Mouse (Mus musculus): Measurements from ENCODE around the gene Pih1h3b. TPM values are rescaled to one million over a fixed set of nuclear protein-coding genes. Genes with fewer than 3 reads are reported as not detected.

Gene Pih1h3b
- not detected for polyA plus RNA-seq (2015; fragmentation: Illumina TruSeq; extraction: RNeasy Lipid Tissue Mini Kit (QIAGEN cat#74804); ENCODE audit: low read depth, low replicate concordance)

GRCm38 (mm10) chrX:140062135-140062975, at the start of gene Pih1h3b, which contains the start of gene Nup62cl:
Gene Pih1h3b (plus strand): TSS chrX:140062879.
Gene Nup62cl (minus strand): TSS chrX:140062712.

Other genes starting within 250 kb of the Pih1h3b start
- 4.3 TPM for gene Morc4, start 191.2 kb upstream of the Pih1h3b start, polyA plus RNA-seq (2015; fragmentation: Illumina TruSeq; extraction: RNeasy Lipid Tissue Mini Kit (QIAGEN cat#74804); ENCODE audit: low read depth, low replicate concordance)
- gene Rbm41, start 64.3 kb upstream of the Pih1h3b start, polyA plus RNA-seq (2015; fragmentation: Illumina TruSeq; extraction: RNeasy Lipid Tissue Mini Kit (QIAGEN cat#74804); ENCODE audit: low read depth, low replicate concordance), result 5.5 TPM
- 0.91 TPM for gene Nup62cl, start 167 bp upstream of the Pih1h3b start, polyA plus RNA-seq (2015; fragmentation: Illumina TruSeq; extraction: RNeasy Lipid Tissue Mini Kit (QIAGEN cat#74804); ENCODE audit: low read depth, low replicate concordance)

All from brain, adult 10 weeks (tissue).